Mouse (Mus musculus) adrenal gland, postnatal 14 days (tissue): Measurements from ENCODE around the gene 5830473C10Rik. TPM values are rescaled to one million over a fixed set of nuclear protein-coding genes. Genes with fewer than 3 reads are reported as not detected.

ENCODE experiments used
- total RNA-seq: library from RNA; stranded (reverse); gene quantifications from 2 replicates; pipeline ENCODE4 v1.2.3, GENCODE M21; 2021

Gene 5830473C10Rik
- total RNA-seq, 1 experiment from 2014 or later: 5.9 TPM

Other genes with a start within 250 kb of the 5830473C10Rik start
- gene Ankrd17, start 194.5 kb upstream of the 5830473C10Rik start, total RNA-seq: 97.8 and 100 TPM in 2 replicates
- 2.8 and 3.4 TPM in 2 replicates for gene Gm9958, start 193.9 kb upstream of the 5830473C10Rik start, total RNA-seq
- gene Alb, start 100.2 kb upstream of the 5830473C10Rik start, total RNA-seq: 648 and 11,382 TPM in 2 replicates
- gene Afp, start 70.4 kb upstream of the 5830473C10Rik start, total RNA-seq: 0.86 and 3.6 TPM in 2 replicates
- 3.2 and 58.8 TPM in 2 replicates for gene Afm, start 42.2 kb upstream of the 5830473C10Rik start, total RNA-seq
- gene Rassf6, start 79.5 kb downstream of the 5830473C10Rik start, total RNA-seq: 3.1 and 3.5 TPM in 2 replicates
- not detected in 2 replicates for gene Cxcl5, start 198.3 kb downstream of the 5830473C10Rik start, total RNA-seq
- 5.4 and 5.9 TPM in 2 replicates for gene Ppbp, start 207.4 kb downstream of the 5830473C10Rik start, total RNA-seq
- gene Pf4, start 211.3 kb downstream of the 5830473C10Rik start, total RNA-seq: 20.8 and 32.7 TPM in 2 replicates
- gene Cxcl3, start 225.0 kb downstream of the 5830473C10Rik start, total RNA-seq: not detected in 2 replicates
- not detected in 2 replicates for gene Cxcl15, start 233.4 kb downstream of the 5830473C10Rik start, total RNA-seq